Mouse (Mus musculus): ENCODE results near the gene Dcp1b.

DNA sequence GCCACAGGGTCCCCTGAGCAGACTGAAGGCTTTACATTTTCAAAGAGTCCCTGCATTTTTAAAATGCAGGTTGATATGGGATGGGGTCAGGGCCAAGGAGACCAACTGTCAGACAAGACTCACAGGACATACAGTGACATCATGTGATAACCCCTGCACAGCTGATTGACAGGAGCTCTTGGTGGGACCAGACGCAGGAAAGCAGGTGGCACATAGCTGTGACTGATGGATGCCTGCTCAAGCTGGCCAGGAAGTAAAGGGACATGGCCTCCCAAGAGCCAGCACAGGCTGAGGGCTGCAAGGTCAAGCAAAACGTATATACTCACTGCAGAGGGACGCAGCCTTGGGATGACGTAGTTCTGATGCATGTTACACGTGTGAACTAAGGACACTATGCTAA, 60.4 kb downstream of the Dcp1b start:
- no peak for TF ChIP-seq CTCF (IDR thresholded peaks at IDR 0.05; ENCODE audit: low read depth, low read length)
- no peak for TF ChIP-seq EP300 (IDR thresholded peaks at IDR 0.05; ENCODE audit: insufficient read depth, low read depth, low read length)
